Mouse (Mus musculus): ENCODE results near the gene Nup98. TPM values are rescaled to one million over a fixed set of nuclear protein-coding genes. Genes with fewer than 3 reads are reported as not detected.

Gene Nup98
- polyA plus RNA-seq, 1 experiment from 2014 or later = 27.2 TPM

GRCm38 (mm10) chr7:102223883-102224738 lies 14.1 kb upstream of the Nup98 start:
- Histone ChIP-seq H3K4me3 (no peak overlapping the region), H3K36me3 (ENCODE audit: poor library complexity, severe bottlenecking) (0 out of 2 replicates have a peak, but pooled peaks cover 7% of the 10 kb centered on the region), H3K9me3 (replicated peaks) (no peaks in the 10 kb centered on the region), H3K27me3 (no peaks in the 10 kb centered on the region), H3K4me1 (peaks cover 4% of the 10 kb centered on the region; the same call in 1 of the 2 replicates), H3K27ac (no peak overlapping the region), H3K4me2 (no peak overlapping the region), H3K9ac (no peak overlapping the region)
- ATAC-seq = no peak
- WGBS = 94% methylated on average over 5 of the region's 5 CpGs

GRCm38 (mm10) chr7:102222830-102223556 lies 13.0 kb upstream of the Nup98 start:
- H3K36me3 ChIP-seq (ENCODE audit: poor library complexity, severe bottlenecking) = 0 out of 2 replicates have a peak, but pooled peaks cover 2% of the 10 kb centered on the region
- no peaks in the 10 kb centered on the region for H3K9me3 ChIP-seq (replicated peaks)
- H3K4me3 ChIP-seq = peak overlapping the region; percentile 64
- 2% methylated on average over 26 of the region's 31 CpGs for WGBS
- H3K27me3 ChIP-seq = no peaks in the 10 kb centered on the region
- peak overlapping the region; percentile 86 for H3K4me2 ChIP-seq
- H3K27ac ChIP-seq = no peak overlapping the region
- peak overlapping the region; percentile 74 for H3K9ac ChIP-seq
- peak; percentile 90 for ATAC-seq
- H3K4me1 ChIP-seq = peaks cover 4% of the 10 kb centered on the region; the same call in 1 of the 2 replicates

- peak overlapping the region; percentile 74; the same call in 1 of the 2 replicates for H3K9ac ChIP-seq
- H3K4me1 ChIP-seq = peaks cover 4% of the 10 kb centered on the region; the same call in 1 of the 2 replicates
- WGBS = under 1% methylated on average over 9 of the region's 13 CpGs
- no peaks in the 10 kb centered on the region for H3K36me3 ChIP-seq (ENCODE audit: poor library complexity, severe bottlenecking)
- H3K27ac ChIP-seq = no peak overlapping the region
- H3K27me3 ChIP-seq = no peaks in the 10 kb centered on the region
- peak overlapping the region; percentile 64 for H3K4me3 ChIP-seq
- ATAC-seq = peak; percentile 77
- peak overlapping the region; percentile 86 for H3K4me2 ChIP-seq
- no peaks in the 10 kb centered on the region for H3K9me3 ChIP-seq (replicated peaks)
Measured at GRCm38 (mm10) chr7:102222336-102222735, 12.4 kb upstream of the Nup98 start.

- Histone ChIP-seq H3K4me3 (no peak overlapping the region; the same call in 1 of the 2 replicates), H3K27me3 (no peaks in the 10 kb centered on the region), H3K9me3 (replicated peaks) (no peaks in the 10 kb centered on the region), H3K27ac (no peak overlapping the region), H3K36me3 (ENCODE audit: poor library complexity, severe bottlenecking) (no peaks in the 10 kb centered on the region), H3K4me2 (peak overlapping the region; percentile 86), H3K4me1 (peaks cover 4% of the 10 kb centered on the region; the same call in 1 of the 2 replicates), H3K9ac (no peak overlapping the region)
- 0 out of 2 replicates have a peak, but pooled peaks have one; percentile 14 for ATAC-seq
- 66% methylated on average over 1 of the region's 1 CpGs for WGBS
Measured at GRCm38 (mm10) chr7:102221899-102222298, 11.9 kb upstream of the Nup98 start.

GRCm38 (mm10) chr7:102211071-102211470 lies 1.1 kb upstream of the Nup98 start:
- H3K4me1 ChIP-seq = peaks cover 21% of the 10 kb centered on the region
- no peaks in the 10 kb centered on the region for H3K27me3 ChIP-seq
- H3K27ac ChIP-seq = peak overlapping the region; percentile 89
- no peak for ATAC-seq
- 63% methylated on average over 3 of the region's 3 CpGs for WGBS
- H3K9me3 ChIP-seq (replicated peaks) = no peaks in the 10 kb centered on the region
- no peaks in the 10 kb centered on the region for H3K36me3 ChIP-seq (ENCODE audit: poor library complexity, severe bottlenecking)
- H3K9ac ChIP-seq = peak overlapping the region; percentile 71
- H3K4me2 ChIP-seq = peak overlapping the region; percentile 66
- peak overlapping the region; percentile 62 for H3K4me3 ChIP-seq

- Histone ChIP-seq H3K9ac (peak overlapping the region; percentile 77), H3K4me3 (peak overlapping the region; percentile 62), H3K9me3 (replicated peaks) (no peaks in the 10 kb centered on the region), H3K27me3 (no peaks in the 10 kb centered on the region), H3K36me3 (ENCODE audit: poor library complexity, severe bottlenecking) (no peaks in the 10 kb centered on the region), H3K4me1 (peaks cover 21% of the 10 kb centered on the region), H3K4me2 (peak overlapping the region; percentile 90), H3K27ac (no peak overlapping the region)
- 56% methylated on average over 4 of the region's 4 CpGs for WGBS
- ATAC-seq = no peak
Measured at GRCm38 (mm10) chr7:102208806-102209363, 1.1 kb downstream of the Nup98 start.

GRCm38 (mm10) chr7:102205646-102206045 lies 4.3 kb downstream of the Nup98 start:
- H3K9ac ChIP-seq = no peak overlapping the region
- H3K27me3 ChIP-seq = no peaks in the 10 kb centered on the region
- WGBS = 89% methylated on average over 1 of the region's 1 CpGs
- no peaks in the 10 kb centered on the region for H3K9me3 ChIP-seq (replicated peaks)
- no peak overlapping the region for H3K4me3 ChIP-seq
- no peak for ATAC-seq
- no peaks in the 10 kb centered on the region for H3K36me3 ChIP-seq (ENCODE audit: poor library complexity, severe bottlenecking)
- H3K4me2 ChIP-seq = no peak overlapping the region
- no peak overlapping the region for H3K27ac ChIP-seq
- peaks cover 21% of the 10 kb centered on the region for H3K4me1 ChIP-seq

- H3K9me3 ChIP-seq (replicated peaks) = no peaks in the 10 kb centered on the region
- no peak overlapping the region for H3K27ac ChIP-seq
- H3K4me3 ChIP-seq = no peak overlapping the region
- no peak for ATAC-seq
- no peak overlapping the region for H3K9ac ChIP-seq
- WGBS = 85% methylated on average over 3 of the region's 3 CpGs
- no peaks in the 10 kb centered on the region for H3K27me3 ChIP-seq
- H3K4me1 ChIP-seq = peaks cover 21% of the 10 kb centered on the region
- no peaks in the 10 kb centered on the region for H3K36me3 ChIP-seq (ENCODE audit: poor library complexity, severe bottlenecking)
- H3K4me2 ChIP-seq = no peak overlapping the region
Measured at GRCm38 (mm10) chr7:102204296-102204857, 5.6 kb downstream of the Nup98 start.

GRCm38 (mm10) chr7:102200996-102201785 lies 8.8 kb downstream of the Nup98 start:
- no peaks in the 10 kb centered on the region for H3K36me3 ChIP-seq (ENCODE audit: poor library complexity, severe bottlenecking)
- no peak overlapping the region for H3K27ac ChIP-seq
- no peak overlapping the region for H3K9ac ChIP-seq
- no peaks in the 10 kb centered on the region for H3K4me1 ChIP-seq
- no peak overlapping the region for H3K4me3 ChIP-seq
- no peak for ATAC-seq
- no peaks in the 10 kb centered on the region for H3K9me3 ChIP-seq (replicated peaks)
- no peak overlapping the region for H3K4me2 ChIP-seq
- H3K27me3 ChIP-seq = no peaks in the 10 kb centered on the region

- H3K27ac ChIP-seq = no peak overlapping the region
- H3K9me3 ChIP-seq (replicated peaks) = no peaks in the 10 kb centered on the region
- no peak for ATAC-seq
- H3K36me3 ChIP-seq (ENCODE audit: poor library complexity, severe bottlenecking) = no peaks in the 10 kb centered on the region
- H3K27me3 ChIP-seq = no peaks in the 10 kb centered on the region
- H3K4me3 ChIP-seq = no peak overlapping the region
- H3K4me2 ChIP-seq = no peak overlapping the region
- WGBS = 86% methylated on average over 3 of the region's 3 CpGs
- no peak overlapping the region for H3K9ac ChIP-seq
- no peaks in the 10 kb centered on the region for H3K4me1 ChIP-seq
Measured at GRCm38 (mm10) chr7:102200576-102200975, 9.4 kb downstream of the Nup98 start.

- Histone ChIP-seq H3K4me3 (no peak overlapping the region), H3K9me3 (replicated peaks) (no peaks in the 10 kb centered on the region), H3K9ac (no peak overlapping the region), H3K4me1 (no peaks in the 10 kb centered on the region), H3K27ac (no peak overlapping the region), H3K36me3 (ENCODE audit: poor library complexity, severe bottlenecking) (peaks cover 66% of the 10 kb centered on the region), H3K27me3 (no peaks in the 10 kb centered on the region), H3K4me2 (no peak overlapping the region)
- no peak for ATAC-seq
- WGBS = 91% methylated on average over 1 of the region's 1 CpGs
Measured at GRCm38 (mm10) chr7:102192356-102192755, 17.6 kb downstream of the Nup98 start.

All from forebrain, embryonic 13.5 days (tissue).